Mouse (Mus musculus) kidney, adult 9 months (tissue): ENCODE results near the gene B630019K06Rik.
"Not testable (repeated sequence)": the region's sequence is repeated elsewhere in the genome, so short reads cannot be mapped to it uniquely, and the experiment has no call there.

Experiments
- DNase-seq: peaks from one replicate; pipeline ENCODE4 v3.0.0; 2022

Gene B630019K06Rik

DNA sequence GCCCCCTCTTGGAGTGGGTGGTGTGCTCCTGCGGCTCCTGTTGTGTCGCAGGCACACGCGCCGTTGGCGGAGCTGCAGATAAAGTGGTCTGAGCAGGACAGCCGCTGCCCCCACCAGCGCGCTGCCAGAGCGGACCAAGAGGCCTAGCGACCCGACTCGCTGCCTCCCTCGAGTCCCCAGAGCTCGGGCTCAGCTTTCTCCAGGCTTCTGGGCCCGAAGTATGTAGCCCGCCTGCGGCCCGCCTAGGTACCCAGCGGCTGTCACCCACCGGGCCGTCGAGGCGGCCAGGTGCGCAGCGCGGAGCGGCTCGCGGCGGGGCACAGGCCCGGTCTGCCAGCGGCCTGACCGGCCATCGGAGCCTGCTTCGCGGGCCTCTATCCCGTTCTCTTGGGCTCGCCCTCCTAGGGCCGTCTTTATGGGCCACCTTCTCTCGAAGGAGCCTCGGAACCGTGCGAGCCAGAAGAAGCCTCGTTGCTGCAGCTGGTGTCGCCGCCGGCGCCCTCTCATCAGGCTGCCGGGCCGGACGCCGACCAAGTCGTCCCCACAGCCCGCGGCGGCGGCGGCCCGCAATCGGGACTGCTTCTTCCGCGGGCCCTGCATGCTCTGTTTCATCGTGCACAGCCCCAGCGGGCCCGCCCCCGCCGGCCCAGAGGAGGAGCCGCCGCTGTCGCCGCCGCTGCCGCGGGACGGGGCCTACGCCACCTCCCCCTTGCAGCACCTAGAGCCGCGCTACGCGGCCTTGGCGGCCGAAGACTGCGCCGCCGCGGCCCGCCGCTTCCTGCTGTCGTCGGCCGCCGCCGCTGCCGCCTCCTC, at the start of gene B630019K06Rik:
B630019K06Rik (plus strand) TSS at position 40 of the 813 bp plus-strand sequence.
- peak; percentile 69 for DNase-seq

DNA sequence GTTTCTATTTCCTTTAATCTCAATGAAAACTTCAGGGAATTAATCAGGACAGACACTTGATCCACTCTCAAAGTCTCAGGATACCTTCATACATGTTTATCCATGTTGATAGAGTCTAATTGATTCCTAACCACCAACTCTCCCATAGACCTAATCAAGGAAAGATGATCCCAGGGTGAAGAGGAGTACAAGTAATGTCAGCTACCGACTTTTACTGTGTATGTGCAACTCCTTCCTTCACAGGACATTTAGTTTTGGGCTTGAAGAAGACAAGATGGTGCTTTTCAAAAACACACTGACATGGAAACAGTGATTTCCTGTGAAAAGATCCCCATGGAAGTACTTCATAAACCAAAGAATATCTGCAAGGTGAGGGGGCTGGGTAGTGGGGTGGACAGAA, 48.5 kb upstream of the B630019K06Rik start, which contains the start of gene Gm6592:
Gm6592 (plus strand) TSS at position 301 of the 400 bp plus-strand sequence.
- no peak for DNase-seq

DNA sequence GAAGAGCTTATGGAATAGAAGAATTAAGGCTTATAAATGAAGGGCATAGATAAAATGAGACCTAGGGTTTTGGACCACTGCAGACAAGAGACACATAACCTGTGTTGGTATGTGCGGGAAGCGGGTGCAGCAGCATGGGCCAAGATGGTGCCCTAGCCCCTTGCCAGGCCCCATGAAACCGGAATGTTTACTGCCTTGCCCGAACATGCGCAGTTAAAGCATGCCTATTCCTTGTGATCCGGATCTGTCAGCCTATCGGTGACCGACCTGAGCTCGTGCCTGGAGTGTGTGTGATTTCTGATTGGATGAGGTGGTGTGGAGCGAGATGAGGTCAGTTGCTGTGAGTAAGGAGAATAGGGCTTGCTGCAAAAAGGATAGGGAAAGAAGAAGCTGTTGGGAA, 39.7 kb upstream of the B630019K06Rik start:
- no peak for DNase-seq

DNA sequence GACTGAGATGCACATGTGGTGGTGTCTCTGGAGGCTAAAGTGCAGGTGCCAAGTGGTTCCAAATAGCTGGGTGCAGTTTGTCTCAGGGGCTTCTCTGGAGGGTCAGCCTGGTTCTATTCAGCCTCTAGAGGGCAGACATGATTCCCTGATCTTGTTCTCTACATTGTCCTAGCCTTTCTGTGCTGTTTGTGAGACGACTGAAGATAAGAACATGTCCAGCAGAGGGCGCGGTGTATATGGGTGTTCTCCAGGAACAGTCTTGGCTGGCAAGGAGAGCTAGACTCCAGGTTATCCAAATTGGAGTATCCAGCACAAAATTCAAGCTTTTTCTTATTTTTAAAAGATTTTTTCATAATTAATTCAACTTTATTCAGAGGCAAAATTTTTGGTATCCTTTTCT, 27.9 kb upstream of the B630019K06Rik start:
- DNase-seq, result peak; percentile 82

DNA sequence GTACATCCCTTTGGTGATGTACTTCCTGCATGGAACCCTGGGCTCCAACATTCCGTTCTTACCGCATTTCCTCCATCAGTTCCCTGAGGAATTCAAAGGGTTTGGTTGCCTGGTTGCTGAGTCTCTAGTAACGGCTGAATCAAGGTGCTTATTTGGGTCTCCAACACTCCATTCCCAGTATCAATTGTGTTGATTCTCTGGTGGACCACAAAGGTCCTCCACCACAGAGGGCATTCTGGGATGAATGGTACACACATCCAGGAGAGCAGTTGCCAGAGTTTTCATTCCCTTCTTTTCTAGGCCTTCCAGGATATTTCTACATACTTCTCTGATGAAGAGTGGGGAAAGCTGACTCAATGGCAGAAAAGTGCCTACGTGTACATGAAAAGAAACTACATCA, 18.2 kb upstream of the B630019K06Rik start, which contains the start of gene Gm5751:
Gm5751 (plus strand) TSS at position 301 of the 400 bp plus-strand sequence.
- DNase-seq, result not testable (repeated sequence)

DNA sequence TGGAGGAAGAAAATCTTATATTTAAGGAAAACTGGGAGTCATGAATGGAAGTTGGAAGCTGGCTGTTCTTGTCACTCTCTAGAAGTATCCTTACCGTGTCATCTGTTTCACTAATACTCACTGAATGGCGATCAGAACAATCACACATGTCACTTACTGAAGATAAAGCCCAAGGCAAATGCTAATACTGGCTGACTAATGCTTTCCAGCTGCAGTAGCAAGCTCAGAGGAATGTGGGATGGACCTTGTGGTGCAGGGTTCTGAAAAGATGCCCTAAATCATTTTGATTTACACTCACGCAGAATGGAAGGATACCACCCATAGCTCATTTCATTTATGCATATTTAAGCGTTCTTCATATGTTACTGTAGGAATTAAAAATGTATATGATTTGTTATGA, 7.8 kb upstream of the B630019K06Rik start:
- no peak for DNase-seq

DNA sequence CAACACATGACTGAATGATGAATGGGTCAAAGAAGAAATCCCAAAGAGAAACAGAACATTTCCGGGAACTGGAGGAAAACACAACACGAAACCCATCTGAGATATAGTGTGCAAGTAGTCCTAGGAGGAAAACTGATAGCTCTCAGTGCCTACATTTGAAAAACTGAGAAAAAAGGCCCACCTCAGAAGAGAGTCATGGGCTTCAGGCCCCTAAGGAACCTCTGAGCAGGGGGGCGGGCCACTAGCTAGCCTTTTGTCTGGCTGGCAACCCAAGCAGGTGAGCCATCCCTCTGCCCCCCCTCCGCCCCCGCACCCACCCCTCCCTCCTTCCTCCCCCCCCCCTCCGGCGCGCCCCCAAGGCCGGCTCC, 223 bp upstream of the B630019K06Rik start:
- DNase-seq, result peak; percentile 1

DNA sequence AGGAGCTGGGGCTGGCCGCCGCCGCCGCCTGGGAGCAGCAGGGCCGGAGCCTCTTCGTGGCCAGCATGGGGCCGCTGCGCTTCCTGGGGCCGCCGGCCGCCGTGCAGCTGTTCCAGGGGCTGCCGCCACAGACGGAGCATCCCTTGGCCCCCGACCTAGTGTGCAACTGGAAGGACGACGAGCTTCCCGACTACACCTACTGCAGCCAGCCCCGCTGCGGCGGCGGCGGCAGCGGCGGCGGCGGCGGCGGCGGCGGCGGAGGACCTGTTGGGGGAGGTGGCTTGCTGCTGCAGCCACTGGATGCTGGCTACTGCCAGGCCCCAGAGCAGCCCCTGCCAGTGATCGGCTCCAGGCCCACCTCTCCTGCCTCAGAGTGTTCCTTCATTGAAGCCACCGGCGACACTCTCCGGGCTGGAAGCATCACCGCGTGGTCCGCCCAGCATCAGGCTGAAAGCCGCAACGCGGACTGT, 1.0 kb downstream of the B630019K06Rik start:
- no peak for DNase-seq

DNA sequence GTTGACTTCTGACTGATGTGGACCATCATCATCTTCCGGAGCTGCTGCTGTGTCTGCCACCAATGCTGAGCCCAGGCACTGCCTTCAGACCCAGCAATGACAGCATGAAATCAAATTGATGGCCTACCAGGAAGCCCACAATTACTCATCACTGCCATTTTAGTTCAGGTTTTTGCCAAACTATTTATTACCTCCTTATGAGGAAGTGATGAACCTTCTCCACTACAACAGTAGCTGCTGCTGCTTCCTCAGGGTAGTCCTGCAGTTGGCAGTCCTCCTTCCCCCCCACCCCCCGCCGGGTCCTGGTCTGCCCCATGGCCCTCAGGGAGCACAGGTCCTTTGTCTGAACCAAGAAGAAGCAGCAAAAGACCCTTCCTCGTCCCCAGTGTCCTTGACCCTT, 8.6 kb downstream of the B630019K06Rik start:
- no peak for DNase-seq

DNA sequence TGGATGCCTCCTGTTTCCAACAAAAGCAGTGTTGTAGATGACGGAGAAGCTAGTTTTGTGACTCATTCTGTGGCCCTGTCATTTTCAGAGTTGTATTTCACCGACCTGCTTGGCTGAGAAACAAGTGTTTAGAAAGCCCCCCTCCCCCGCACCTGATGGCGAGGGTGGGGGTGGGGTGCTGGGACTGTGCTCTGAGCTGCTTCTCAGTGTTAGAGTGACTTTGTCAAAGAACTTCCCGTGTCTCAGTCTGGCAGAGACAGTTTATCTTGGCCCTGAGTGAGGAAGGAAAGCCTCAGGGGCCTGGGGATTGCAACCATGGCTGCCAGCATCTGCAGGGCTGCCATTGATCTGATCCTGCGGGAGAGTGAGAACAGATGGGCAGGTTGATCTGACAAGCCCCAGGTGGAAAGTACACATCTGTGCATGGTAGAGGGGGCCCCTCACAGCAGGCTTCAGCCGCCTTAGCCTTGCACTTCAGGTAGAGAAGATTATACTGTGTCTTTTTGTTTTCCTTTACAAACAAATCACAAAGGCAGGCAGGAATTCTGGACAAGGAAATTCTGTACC, 9.8 kb downstream of the B630019K06Rik start:
- DNase-seq, result no peak

DNA sequence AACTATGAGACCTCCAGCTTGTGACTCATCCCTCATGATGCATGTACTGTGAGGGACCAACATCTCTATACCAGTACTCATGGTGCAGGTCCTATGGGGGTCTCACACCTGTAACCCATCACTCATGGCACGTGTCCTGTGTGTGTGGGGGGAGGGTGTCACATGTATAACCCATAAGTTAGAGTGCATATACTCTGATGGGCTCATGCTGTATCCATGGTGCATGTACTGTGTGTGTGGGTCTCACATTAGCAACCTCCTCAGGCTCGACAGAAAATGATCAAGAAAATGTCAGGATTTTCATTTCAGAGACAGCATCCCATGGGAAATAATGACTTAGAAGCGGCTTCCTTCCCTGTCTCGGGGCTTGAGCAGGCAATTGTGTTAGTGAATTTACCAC, 28.9 kb downstream of the B630019K06Rik start:
- DNase-seq, result no peak

DNA sequence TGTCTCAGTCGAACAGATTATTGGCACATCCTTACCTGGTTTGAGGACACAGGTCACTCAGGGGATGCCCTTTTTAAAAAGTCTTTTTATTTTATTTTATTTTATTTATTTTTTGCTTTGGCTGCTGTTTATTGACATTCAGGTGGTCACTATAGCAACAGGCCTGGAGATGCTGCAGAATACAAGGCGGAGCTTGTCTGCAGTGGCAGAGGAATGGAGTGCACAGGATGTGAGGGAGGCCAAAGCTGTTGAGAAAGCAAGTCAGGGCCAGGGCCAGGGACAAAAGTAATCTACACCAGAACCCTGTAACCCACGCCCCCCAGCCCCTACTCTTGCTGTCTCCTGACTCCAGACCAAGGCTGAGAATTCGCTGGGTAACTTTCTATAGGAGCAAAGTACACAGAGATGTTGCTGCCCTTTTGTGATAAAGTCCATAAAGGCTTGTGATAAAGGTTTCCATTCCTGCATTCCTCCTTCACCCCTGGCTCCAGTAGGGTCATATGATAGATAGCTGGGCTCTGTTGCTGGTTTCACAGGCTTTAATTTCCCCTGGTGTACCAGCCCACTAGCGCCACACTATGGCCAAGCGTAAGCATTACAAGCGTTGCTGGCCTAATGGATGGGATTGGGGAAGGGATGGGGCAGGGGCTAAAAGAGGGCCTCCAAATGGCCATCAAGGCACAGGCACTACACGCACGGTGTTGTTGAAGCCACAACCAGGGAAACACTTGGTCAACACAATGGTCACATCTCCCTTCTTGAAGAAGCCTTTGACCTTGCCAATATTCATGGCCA, 29.8 kb downstream of the B630019K06Rik start:
- no peak for DNase-seq

DNA sequence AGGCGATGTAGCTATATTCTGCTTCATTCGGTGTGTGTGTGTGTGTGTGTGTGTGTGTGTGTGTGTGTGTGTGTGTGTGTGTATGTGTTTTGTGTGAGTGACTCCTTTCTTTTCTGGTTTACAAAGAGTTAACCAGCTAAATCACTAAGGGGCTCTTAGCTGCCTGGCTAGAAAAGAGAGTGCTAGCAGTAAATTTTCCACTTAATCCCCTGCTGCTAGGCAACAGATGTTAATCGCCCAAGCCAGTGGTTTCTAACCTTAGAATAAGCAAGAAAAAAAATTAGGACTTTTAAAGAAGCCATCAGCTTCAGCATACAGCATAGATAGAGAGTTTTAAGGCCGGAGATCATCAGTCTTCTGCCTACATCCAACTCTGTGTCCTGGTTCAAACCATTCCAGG, 35.1 kb downstream of the B630019K06Rik start:
- DNase-seq, result no peak

DNA sequence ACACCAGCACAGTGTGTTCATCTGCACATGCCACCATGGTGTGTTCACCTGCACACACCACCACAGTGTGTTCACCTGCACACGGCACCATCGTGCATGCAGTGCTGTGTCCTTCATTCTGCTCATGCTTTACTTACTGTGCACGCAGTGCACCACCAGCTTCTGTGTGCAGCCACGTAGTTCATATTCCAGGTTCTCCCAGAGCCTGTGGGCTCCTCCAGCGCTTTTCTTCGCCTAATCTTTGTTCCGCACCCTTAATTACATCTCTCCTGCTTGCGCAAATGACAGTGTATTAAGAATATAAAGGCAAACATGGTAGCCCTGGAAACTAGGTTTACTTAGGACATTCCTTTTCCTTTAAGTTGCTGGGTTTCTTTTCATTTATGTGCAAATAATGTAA, 51.9 kb downstream of the B630019K06Rik start:
- no peak for DNase-seq
